Mouse (Mus musculus): ENCODE measurements around the gene Ptprq. TPM values are rescaled to one million over a fixed set of nuclear protein-coding genes. Genes with fewer than 3 reads are reported as not detected.

The Ptprq gene
- polyA plus RNA-seq, 1 experiment, result not detected

DNA sequence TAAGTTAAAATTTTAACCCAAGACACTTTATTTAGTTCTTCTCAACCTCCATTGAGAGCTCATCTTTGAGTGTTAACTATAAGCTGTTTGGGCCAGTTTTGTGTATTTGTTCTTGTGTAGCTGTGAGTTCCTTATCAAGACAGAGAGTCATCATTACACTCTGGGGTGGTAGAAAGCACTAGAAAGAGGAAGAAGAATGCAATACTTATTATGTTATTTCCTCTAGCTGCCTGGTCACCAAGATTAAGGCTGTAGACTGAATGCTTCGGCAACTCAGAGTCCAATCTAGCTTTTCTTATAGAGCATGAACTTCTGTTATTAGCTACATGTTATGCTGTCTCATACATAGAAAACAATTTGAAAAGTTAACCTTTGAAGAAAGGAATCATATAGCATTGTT, 223.4 kb downstream of the Ptprq start:
- H3K4me1 ChIP-seq (ENCODE audit: control insufficient read depth, insufficient read depth, low read length), result no peaks in the 10 kb centered on the region
- no peak overlapping the region for H3K4me3 ChIP-seq (ENCODE audit: insufficient read depth, low read length)
- TF ChIP-seq POLR2A (IDR thresholded peaks at IDR 0.05; ENCODE audit: borderline replicate concordance, low read depth, low read length), result no peak
- no peak for TF ChIP-seq CTCF (IDR thresholded peaks at IDR 0.05; ENCODE audit: low read depth, low read length)
- no peak overlapping the region for H3K27ac ChIP-seq (ENCODE audit: insufficient read depth, low read depth, low read length)

DNA sequence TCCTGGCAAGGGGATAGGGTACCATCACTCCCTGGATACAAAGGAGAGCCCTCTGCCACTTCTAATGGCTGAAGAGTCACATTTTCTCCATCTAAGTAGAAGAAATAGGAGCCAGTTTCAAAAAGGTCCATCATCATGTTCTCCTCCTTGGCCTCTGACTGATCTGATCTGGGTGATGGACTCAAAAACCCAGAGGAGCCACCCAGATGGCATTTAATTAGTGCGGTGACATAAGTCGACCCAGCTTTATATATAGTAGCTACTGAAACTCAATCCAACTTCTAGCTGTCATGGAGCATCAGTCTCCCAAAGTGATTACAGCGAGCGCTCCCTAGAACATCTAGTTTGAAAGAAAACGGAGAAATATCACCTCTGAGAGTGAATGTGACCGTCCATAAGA, 225.3 kb downstream of the Ptprq start, which contains the start of gene Myf6:
Gene Myf6 (minus strand): TSS at position 170 of the 400 bp plus-strand sequence.
- no peak within 1 kb of the TSS for H3K4me3 ChIP-seq (ENCODE audit: insufficient read depth, low read length)
- no peak for TF ChIP-seq CTCF (IDR thresholded peaks at IDR 0.05; ENCODE audit: low read depth, low read length)
- TF ChIP-seq POLR2A (IDR thresholded peaks at IDR 0.05; ENCODE audit: borderline replicate concordance, low read depth, low read length), result no peak
- no peaks in the 10 kb centered on the region for H3K4me1 ChIP-seq (ENCODE audit: control insufficient read depth, insufficient read depth, low read length)
- H3K27ac ChIP-seq (ENCODE audit: insufficient read depth, low read depth, low read length), result no peak within 1 kb of the TSS

DNA sequence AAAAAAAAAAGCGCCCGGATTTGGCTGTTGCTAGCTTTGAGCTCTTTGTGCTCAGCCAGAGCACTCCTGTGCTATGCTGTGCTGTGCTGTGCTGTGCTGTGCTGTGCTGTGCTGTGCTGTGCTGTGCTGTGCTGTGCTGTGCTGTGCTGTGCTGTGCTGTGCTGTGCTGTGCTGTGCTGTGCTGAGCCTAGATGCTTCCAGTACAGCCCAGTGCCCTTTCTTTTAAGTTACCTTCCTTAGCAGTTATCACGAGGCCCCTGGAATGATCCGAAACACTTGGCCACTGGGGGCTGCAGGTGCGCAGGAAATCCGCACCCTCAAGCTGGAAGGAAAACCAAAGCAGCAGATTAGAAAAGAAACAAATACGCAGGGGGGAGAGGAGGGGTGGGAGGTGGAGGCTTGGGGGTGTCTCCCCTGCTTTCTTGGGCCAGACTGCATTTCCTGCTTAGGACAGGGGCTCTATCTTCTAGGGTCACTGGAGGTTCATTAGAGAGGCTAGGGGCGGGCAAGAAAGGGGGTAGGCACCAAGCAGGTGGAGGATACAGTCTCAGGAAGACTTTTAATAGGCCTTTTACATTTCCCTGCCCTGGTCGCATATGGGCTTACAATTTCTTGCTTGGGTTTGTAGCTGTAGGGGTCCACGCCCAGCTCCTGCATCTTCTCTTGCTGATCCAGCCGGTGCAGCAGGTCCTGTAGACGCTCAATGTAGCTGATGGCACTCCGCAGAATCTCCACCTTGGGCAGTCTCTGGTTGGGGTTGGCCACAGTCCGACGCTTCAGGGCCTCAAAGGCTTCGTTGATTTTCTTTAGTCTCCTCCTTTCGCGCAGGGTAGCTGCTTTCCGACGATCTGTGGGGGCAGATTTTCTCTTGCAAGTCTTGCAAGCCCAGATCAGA, 226.0 kb downstream of the Ptprq start:
- Histone ChIP-seq H3K4me1 (ENCODE audit: control insufficient read depth, insufficient read depth, low read length) (no peaks in the 10 kb centered on the region), H3K27ac (ENCODE audit: insufficient read depth, low read depth, low read length) (no peak overlapping the region), H3K4me3 (ENCODE audit: insufficient read depth, low read length) (no peak overlapping the region)
- TF ChIP-seq CTCF (IDR thresholded peaks at IDR 0.05; ENCODE audit: low read depth, low read length), result no peak
- TF ChIP-seq POLR2A (IDR thresholded peaks at IDR 0.05; ENCODE audit: borderline replicate concordance, low read depth, low read length), result no peak

DNA sequence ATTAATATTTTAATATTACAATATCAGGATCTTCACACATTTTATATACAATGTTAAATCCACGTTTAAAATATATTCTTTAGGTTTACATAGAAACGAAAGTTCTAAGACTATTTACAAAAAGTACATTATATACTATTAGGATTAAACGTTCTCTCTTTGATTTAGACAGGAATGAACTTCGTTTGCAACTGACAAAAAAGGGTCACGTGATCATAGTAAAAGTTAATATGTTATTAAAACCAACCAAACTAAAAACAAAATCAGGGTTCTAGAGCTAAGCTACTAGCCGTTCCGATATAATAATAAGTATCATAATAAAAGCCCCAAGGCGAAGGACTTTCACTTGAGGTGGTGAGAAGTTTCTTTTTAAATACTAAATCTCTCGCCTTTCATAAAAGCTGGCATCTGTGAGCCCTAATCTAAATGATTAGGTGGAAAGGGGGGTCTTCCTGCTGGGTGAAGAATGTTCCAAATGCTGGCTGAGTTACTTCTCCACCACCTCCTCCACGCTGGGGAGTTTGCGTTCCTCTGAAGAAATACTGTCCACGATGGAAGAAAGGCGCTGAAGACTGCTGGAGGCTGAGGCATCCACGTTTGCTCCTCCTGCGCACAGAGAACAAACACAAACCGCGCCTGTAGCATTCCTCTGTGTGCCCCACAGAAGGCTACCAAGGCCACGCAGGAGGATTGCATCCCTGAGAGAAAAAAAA, 226.8 kb downstream of the Ptprq start:
- Histone ChIP-seq H3K4me3 (ENCODE audit: insufficient read depth, low read length) (no peak overlapping the region), H3K4me1 (ENCODE audit: control insufficient read depth, insufficient read depth, low read length) (no peaks in the 10 kb centered on the region), H3K27ac (ENCODE audit: insufficient read depth, low read depth, low read length) (no peak overlapping the region)
- TF ChIP-seq POLR2A (IDR thresholded peaks at IDR 0.05; ENCODE audit: borderline replicate concordance, low read depth, low read length) (no peak), CTCF (IDR thresholded peaks at IDR 0.05; ENCODE audit: low read depth, low read length) (no peak)

DNA sequence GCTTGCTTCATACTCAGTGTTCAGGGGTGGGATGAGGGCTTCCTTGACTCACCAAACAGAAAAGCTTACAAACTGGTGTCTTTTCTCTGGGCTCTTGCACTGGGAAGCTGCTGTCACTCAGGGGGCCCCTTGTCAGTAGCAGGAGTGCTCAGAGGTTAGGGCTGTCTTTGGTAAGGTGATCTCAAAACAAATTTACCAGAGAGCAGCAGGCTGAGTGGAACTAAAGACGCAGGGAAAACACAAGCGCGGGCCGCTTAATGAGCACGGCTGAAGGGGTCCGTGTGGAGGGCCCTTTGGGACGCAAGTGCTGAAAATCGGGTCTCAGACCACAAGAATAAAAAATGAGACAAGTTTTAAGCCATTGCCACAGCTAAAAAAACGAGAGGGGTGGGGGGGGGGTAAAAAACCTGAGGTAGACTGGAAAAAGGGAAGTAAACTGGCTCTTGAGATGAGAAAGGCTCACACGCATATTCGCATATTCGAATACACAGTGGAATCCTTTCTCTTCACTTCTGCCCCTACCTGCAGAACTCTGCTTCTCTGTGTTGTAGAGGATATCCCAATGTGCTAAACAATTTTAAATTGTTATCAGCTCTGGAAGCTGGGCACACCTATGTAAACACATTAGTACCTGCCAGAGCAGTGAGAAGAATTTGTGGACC, 231.1 kb downstream of the Ptprq start:
- Histone ChIP-seq H3K4me3 (ENCODE audit: insufficient read depth, low read length) (no peak overlapping the region), H3K4me1 (ENCODE audit: control insufficient read depth, insufficient read depth, low read length) (no peaks in the 10 kb centered on the region), H3K27ac (ENCODE audit: insufficient read depth, low read depth, low read length) (no peak overlapping the region)
- TF ChIP-seq POLR2A (IDR thresholded peaks at IDR 0.05; ENCODE audit: borderline replicate concordance, low read depth, low read length) (no peak), CTCF (IDR thresholded peaks at IDR 0.05; ENCODE audit: low read depth, low read length) (no peak)

DNA sequence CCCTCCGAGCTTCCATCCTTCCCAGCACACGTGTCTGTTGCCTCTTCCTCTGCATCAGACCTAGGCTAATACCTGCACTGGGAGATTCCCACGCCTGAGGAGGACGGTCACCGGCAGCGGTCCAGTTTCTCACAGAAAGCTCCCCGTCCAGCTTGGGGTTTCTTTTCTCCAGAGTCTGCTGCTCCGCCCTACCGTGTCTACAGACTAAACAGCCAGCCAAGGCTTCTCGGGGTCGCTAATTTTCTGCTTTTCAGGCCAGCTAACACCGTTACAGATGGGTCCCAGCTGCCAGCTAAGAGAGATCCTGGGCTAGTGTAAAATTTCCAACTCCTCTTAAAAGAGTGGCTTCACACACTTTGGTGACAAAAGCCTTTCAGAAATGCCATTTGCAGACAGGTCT, 233.1 kb downstream of the Ptprq start:
- Histone ChIP-seq H3K27ac (ENCODE audit: insufficient read depth, low read depth, low read length) (no peak overlapping the region), H3K4me1 (ENCODE audit: control insufficient read depth, insufficient read depth, low read length) (no peaks in the 10 kb centered on the region), H3K4me3 (ENCODE audit: insufficient read depth, low read length) (no peak overlapping the region)
- TF ChIP-seq POLR2A (IDR thresholded peaks at IDR 0.05; ENCODE audit: borderline replicate concordance, low read depth, low read length) (no peak), CTCF (IDR thresholded peaks at IDR 0.05; ENCODE audit: low read depth, low read length) (no peak)

DNA sequence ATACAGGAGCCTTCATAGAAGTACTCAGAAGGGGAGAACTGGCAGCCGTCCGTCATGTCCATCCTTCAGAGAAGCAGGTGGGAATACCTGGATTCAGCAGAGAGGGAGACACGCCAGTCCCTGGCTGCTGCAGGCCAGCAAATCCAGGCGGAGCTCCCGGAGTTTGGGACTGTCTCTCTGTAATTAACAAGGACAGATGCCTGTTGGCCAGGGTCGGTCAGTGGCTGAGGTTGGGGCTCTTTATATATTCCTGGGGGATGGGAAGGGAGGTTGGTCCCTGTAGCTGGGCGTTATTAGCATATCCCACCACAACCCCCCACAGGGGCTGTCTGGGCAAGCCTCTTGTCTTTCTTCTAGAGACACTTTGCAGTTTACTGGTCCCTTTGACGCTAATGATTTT, 234.0 kb downstream of the Ptprq start, which contains the start of gene Myf5:
Gene Myf5 (minus strand): TSS at position 265 of the 400 bp plus-strand sequence.
- H3K4me3 ChIP-seq (ENCODE audit: insufficient read depth, low read length), result no peak within 1 kb of the TSS
- no peak for TF ChIP-seq POLR2A (IDR thresholded peaks at IDR 0.05; ENCODE audit: borderline replicate concordance, low read depth, low read length)
- no peak for TF ChIP-seq CTCF (IDR thresholded peaks at IDR 0.05; ENCODE audit: low read depth, low read length)
- no peak within 1 kb of the TSS for H3K27ac ChIP-seq (ENCODE audit: insufficient read depth, low read depth, low read length)
- no peaks in the 10 kb centered on the region for H3K4me1 ChIP-seq (ENCODE audit: control insufficient read depth, insufficient read depth, low read length)

DNA sequence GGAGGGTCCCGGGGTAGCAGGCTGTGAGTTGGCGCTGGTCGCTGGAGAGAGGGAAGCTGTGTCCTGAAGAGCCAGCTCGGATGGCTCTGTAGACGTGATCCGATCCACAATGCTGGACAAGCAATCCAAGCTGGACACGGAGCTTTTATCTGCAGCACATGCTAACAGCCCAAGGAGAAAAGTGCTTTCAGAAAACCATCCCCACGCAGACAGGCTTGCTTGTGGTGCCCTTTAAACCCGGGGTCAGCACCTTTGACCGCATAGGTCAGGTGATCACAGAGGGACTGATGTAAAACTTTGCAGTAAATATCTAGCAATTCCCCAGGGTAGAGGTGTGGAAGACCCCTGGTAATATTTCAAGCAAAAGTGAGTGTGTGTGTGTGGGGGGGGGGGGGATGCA, 235.8 kb downstream of the Ptprq start:
- Histone ChIP-seq H3K4me1 (ENCODE audit: control insufficient read depth, insufficient read depth, low read length) (no peaks in the 10 kb centered on the region), H3K27ac (ENCODE audit: insufficient read depth, low read depth, low read length) (no peak overlapping the region), H3K4me3 (ENCODE audit: insufficient read depth, low read length) (no peak overlapping the region)
- no peak for TF ChIP-seq POLR2A (IDR thresholded peaks at IDR 0.05; ENCODE audit: borderline replicate concordance, low read depth, low read length)
- TF ChIP-seq CTCF (IDR thresholded peaks at IDR 0.05; ENCODE audit: low read depth, low read length), result no peak

DNA sequence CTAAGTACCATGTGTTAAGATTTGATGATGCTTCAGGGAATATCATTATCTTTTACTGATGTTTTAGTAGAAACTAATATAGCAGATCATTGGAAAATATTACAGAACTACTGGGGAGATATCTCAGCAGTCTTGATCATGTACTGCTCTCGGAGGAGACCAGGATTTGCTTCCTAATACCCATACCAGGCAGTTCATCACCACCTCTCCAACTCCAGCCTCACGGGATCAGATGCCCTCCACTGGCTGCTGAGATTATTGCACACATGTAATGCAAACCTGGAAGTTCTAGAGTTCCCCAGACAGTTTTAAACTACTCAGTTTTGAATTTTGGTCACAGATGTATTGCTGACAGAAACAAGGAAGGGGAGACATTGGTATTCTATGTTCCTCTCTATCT, 246.4 kb downstream of the Ptprq start:
- no peaks in the 10 kb centered on the region for H3K4me1 ChIP-seq (ENCODE audit: control insufficient read depth, insufficient read depth, low read length)
- no peak overlapping the region for H3K4me3 ChIP-seq (ENCODE audit: insufficient read depth, low read length)
- H3K27ac ChIP-seq (ENCODE audit: insufficient read depth, low read depth, low read length), result no peak overlapping the region
- TF ChIP-seq CTCF (IDR thresholded peaks at IDR 0.05; ENCODE audit: low read depth, low read length) (no peak), POLR2A (IDR thresholded peaks at IDR 0.05; ENCODE audit: borderline replicate concordance, low read depth, low read length) (no peak)

Data from bone marrow macrophage, adult 2 months (primary cell).